Mouse (Mus musculus): ENCODE measurements around the gene Tmc4. TPM values are rescaled to one million over a fixed set of nuclear protein-coding genes. Genes with fewer than 3 reads are reported as not detected.

Gene Tmc4
- total RNA-seq, 2 experiments from 2014 or later = 0.99 to 1.1 TPM

GRCm38 (mm10) chr7:3630478-3630815 lies 46.9 kb downstream of the Tmc4 start:
- DNase-seq = no peak

DNA sequence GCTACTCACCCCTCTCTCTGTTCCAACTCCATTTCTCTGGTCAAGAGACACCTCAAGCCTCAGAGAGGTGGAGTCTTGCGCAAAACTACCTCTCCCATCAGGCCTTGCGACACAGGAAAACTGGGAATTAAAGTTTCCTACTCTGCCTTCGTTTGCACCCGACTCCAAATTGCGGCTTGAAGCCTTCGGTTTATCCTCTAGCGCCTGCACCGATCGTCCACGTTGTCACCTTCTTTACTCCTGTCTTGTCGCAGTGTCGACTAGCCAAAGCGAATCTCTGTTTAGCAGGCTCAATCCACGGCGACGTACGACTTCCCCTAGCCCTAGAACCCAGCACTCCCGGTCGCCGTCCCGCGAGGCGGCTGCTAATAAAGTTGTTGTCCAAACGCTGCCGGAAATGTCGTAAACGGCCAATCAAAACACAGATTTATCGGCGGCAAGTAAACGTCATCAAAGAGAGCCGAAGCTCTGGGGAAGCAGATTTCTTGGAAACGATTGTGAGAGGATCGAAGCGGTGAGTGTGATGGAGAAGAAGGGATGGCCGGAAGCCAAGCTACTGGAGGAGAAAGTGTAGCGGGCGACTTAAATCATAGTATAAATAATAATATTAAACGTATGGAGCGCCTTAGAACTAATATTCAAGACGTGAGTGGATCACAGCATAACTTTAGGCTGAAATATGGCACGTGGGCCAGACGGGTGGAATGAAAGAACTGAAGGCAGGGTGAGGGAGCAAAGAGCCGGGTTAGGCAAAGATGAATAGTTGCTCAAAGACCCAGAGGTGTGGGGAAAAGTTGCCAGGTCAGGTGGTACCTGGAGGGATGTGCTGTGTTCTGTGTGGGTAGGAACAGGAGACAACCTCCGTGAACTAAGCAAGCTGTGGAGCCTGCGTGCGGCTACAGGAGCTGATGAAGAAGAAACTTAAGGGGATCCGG lies 47.5 kb downstream of the Tmc4 start, which contains the start of the genes Tfpt and Prpf31:
Gene Tfpt, minus strand, starts transcription at position 387 of the 935 bp plus-strand sequence.
Gene Prpf31, plus strand, starts transcription at position 443 of the 935 bp plus-strand sequence.
- DNase-seq = peak; percentile 84

DNA sequence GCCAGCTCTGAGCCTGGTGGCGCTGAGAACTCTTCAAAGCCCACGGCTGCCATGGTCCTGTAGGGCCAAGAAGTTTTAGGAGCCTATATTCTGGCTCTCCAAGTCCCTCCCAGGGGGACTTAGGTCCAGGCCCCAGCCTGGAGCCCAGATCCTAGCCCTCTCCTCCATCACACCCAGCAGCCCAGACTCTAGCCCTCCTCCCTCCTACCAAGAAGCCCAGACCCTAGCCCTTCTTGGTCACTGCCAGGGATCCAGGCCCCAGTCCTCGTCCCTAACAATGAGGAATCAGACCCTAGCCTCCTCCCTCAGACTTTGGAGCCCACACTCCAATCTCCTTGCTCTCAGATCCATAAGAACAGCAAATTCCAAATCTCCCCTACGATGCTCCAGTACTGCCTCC lies 48.3 kb downstream of the Tmc4 start:
- no peak for DNase-seq

GRCm38 (mm10) chr7:3617242-3617995 lies 59.9 kb downstream of the Tmc4 start, which contains the start of gene Ndufa3:
Ndufa3 (plus strand) TSS chr7:3617373.
- peak; percentile 82 for DNase-seq

DNA sequence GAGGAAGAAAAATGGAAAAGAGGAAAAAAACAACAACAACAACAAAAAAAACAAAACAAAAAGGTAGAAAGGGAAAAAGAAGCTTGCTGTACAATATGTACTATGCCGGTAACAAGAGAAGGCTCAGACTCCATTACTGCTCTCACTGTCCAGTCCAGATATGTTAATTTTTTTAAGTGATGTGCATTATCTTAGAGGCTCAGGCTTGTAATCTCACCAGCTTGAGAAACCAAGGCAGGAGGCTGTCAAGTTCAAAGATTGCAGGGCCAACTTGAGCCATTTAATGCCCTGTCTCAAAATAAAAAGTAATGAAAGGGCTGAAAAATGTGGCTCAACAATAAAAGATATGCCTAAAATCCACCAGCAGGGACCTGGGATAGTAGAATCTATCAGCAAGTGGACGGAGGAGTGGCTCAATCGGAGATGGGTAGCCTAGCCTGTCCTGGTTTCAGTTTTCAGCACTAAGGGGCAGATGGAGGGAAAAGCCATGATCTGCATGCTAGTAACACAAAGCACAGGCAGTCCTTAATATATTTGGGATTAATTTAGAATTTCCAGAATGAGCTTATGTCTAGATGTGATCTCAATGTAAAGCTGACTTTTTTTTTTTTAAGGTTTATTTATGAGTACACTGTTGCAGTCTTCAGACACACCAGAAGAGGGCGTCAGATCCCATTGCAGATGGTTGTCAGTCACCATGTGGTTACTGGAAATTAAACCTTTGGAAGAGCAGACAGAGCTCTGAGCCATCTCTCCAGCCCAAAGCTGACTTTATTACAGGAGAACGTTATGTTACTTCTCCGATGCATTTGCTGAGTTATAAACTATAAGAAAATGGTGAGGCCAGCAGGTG lies 60.7 kb downstream of the Tmc4 start:
- DNase-seq = no peak

GRCm38 (mm10) chr7:3616057-3616388 lies 61.3 kb downstream of the Tmc4 start, which contains the start of gene Oscar:
Oscar (minus strand) TSS chr7:3616157.
- DNase-seq = no peak

Small RNA genes within 50 kb of the gene (microRNA-seq; reads per million reads assigned to microRNA genes)
- gene Mir3572 = 0 to 0.75 reads per million in 2 experiments

Other genes with a start within 250 kb of the Tmc4 start
- gene Tarm1, start 174.9 kb downstream of the Tmc4 start, total RNA-seq (2021) = not detected
- 1 to 10 TPM in 1 of 2 experiments, not detected in 1; 1.0 TPM for gene Oscar, start 61.4 kb downstream of the Tmc4 start, total RNA-seq (2021)
- 100 to 1,000 TPM; 680 to 749 TPM for gene Ndufa3, start 60.2 kb downstream of the Tmc4 start, total RNA-seq (2021)
- 10 to 100 TPM; 13.1 to 18.2 TPM for gene Tfpt, start 47.6 kb downstream of the Tmc4 start, total RNA-seq (2021)
- 10 to 100 TPM; 30.8 to 31.6 TPM for gene Prpf31, start 47.6 kb downstream of the Tmc4 start, total RNA-seq (2021)
- 10 to 100 TPM; 27.6 to 30.4 TPM for gene Cnot3, start 32.3 kb downstream of the Tmc4 start, total RNA-seq (2021)
- gene Leng1, start 11.7 kb downstream of the Tmc4 start, total RNA-seq (2021) = 1 to 10 TPM; 5.6 to 6.9 TPM
- gene Tsen34, start 15.3 kb upstream of the Tmc4 start, total RNA-seq (2021) = 10 to 100 TPM; 55.7 to 57.4 TPM
- 10 to 100 TPM; 13.6 to 21.6 TPM for gene Mboat7, start 16.0 kb upstream of the Tmc4 start, total RNA-seq (2021)
- gene Rps9, start 26.4 kb upstream of the Tmc4 start, total RNA-seq (2021) = 100 to 1,000 TPM; 742 to 768 TPM
- gene Pirb, start 42.8 kb upstream of the Tmc4 start, total RNA-seq (2021) = 1 to 10 TPM in 1 of 2 experiments, under 1 TPM in 1; 0.78 to 1.6 TPM
- under 1 TPM in 1 of 2 experiments, not detected in 1; 0.63 TPM for gene Gm15448, start 148.1 kb upstream of the Tmc4 start, total RNA-seq (2021)
- gene Pira2, start 167.5 kb upstream of the Tmc4 start, total RNA-seq (2021) = under 1 TPM; 0.16 to 0.19 TPM
- under 1 TPM in 1 of 2 experiments, not detected in 1; 0.20 TPM for gene Gm14548, start 220.6 kb upstream of the Tmc4 start, total RNA-seq (2021)
- under 1 TPM; 0.11 to 0.21 TPM for gene Lilra6, start 237.9 kb upstream of the Tmc4 start, total RNA-seq (2021)

All from gastrocnemius, postnatal 10 days (tissue).